Mouse (Mus musculus) C2C12 (cell line): Measurements from ENCODE around the gene Zp1. TPM values are rescaled to one million over a fixed set of nuclear protein-coding genes. Genes with fewer than 3 reads are reported as not detected.

Experiments
- H3K27me3 ChIP-seq: one replicate; pipeline ENCODE4 v1.6.1; 2011; ENCODE audit not compliant: control insufficient read depth, insufficient read depth, insufficient read length
- H3K36me3 ChIP-seq: one replicate; pipeline ENCODE4 v1.6.1; 2011; ENCODE audit not compliant: control insufficient read depth, insufficient read depth
- H3K4me3 ChIP-seq: one replicate; pipeline ENCODE4 v1.5.1; 2011; ENCODE audit warnings: mild to moderate bottlenecking, control low read depth; ENCODE audit not compliant: poor library complexity, insufficient read depth, severe bottlenecking
- H3K79me2 ChIP-seq: one replicate; pipeline ENCODE4 v1.6.1; 2011; ENCODE audit not compliant: control insufficient read depth, insufficient read depth
- H3K79me3 ChIP-seq: one replicate; pipeline ENCODE4 v1.6.1; 2011; ENCODE audit warnings: low read depth, control low read depth
- H3ac ChIP-seq: one replicate; pipeline ENCODE3; 2011; ENCODE audit warnings: low read depth; ENCODE audit not compliant: control insufficient read depth, insufficient read length
- CEBPB ChIP-seq: IDR thresholded peaks from one replicate; pipeline ENCODE4 v1.6.1; 2011; ENCODE audit warnings: low read depth, mild to moderate bottlenecking, control low read depth, moderate library complexity
- CTCF ChIP-seq: IDR thresholded peaks from one replicate; pipeline ENCODE4 v1.5.1; 2011; ENCODE audit not compliant: control insufficient read depth, insufficient read depth, insufficient read length
- FOSL1 ChIP-seq: IDR thresholded peaks from one replicate; pipeline ENCODE4 v1.8.0; 2011; ENCODE audit warnings: mild to moderate bottlenecking, low read length; ENCODE audit not compliant: poor library complexity, insufficient read depth, severe bottlenecking
- MAX ChIP-seq: IDR thresholded peaks from one replicate; pipeline ENCODE4 v1.6.1; 2011; ENCODE audit warnings: mild to moderate bottlenecking, control low read depth
- MYOD1 ChIP-seq: IDR thresholded peaks from one replicate; pipeline ENCODE4 v1.6.1; 2011; ENCODE audit warnings: low read depth; ENCODE audit not compliant: control insufficient read depth, insufficient read length
- MYOG ChIP-seq: IDR thresholded peaks from one replicate; pipeline ENCODE4 v1.6.1; 2011; ENCODE audit not compliant: control insufficient read depth, insufficient read length; ENCODE audit errors: extremely low read depth
- USF1 ChIP-seq: IDR thresholded peaks from one replicate; pipeline ENCODE4 v1.6.1; 2011; ENCODE audit warnings: low read depth, mild to moderate bottlenecking, control low read depth, moderate library complexity
- polyA plus RNA-seq: library from polyadenylated mRNA; unstranded; fragments of >200 nt; fragmentation: generic; extraction: Trizol; gene quantifications from one replicate; pipeline ENCODE4 v1.2.1, GENCODE M21; 2012; ENCODE audit warnings: missing spikeins

Zp1 gene
- polyA plus RNA-seq, 1 experiment: not detected

- H3K4me3 ChIP-seq: peak overlapping the region; percentile 72
- peaks cover 62% of the 10 kb centered on the region for H3K79me2 ChIP-seq
- H3ac ChIP-seq: no peak overlapping the region
- peaks cover 52% of the 10 kb centered on the region for H3K79me3 ChIP-seq
- H3K36me3 ChIP-seq: peaks cover 19% of the 10 kb centered on the region
- no peaks in the 10 kb centered on the region for H3K27me3 ChIP-seq
- TF ChIP-seq CEBPB (no peak), MYOD1 (no peak), MYOG (no peak), CTCF (peak; percentile 51), FOSL1 (no peak)
These were observed 40.1 kb downstream of the Zp1 start for GRCm38 (mm10) chr19:10880085-10880974.

- no peak for TF ChIP-seq CEBPB
- TF ChIP-seq MAX: no peak
- no peak for TF ChIP-seq USF1
- TF ChIP-seq MYOG: no peak
- no peak overlapping the region for H3ac ChIP-seq
- no peak overlapping the region for H3K4me3 ChIP-seq
- peaks cover 35% of the 10 kb centered on the region for H3K36me3 ChIP-seq
- peaks cover 56% of the 10 kb centered on the region for H3K79me3 ChIP-seq
- no peaks in the 10 kb centered on the region for H3K27me3 ChIP-seq
- H3K79me2 ChIP-seq: peaks cover 68% of the 10 kb centered on the region
These were observed 42.1 kb downstream of the Zp1 start for GRCm38 (mm10) chr19:10878201-10878837.

GRCm38 (mm10) chr19:10871328-10871961, 49.0 kb downstream of the Zp1 start:
- Histone ChIP-seq H3K4me3 (no peak overlapping the region), H3ac (no peak overlapping the region), H3K27me3 (no peaks in the 10 kb centered on the region), H3K79me3 (peaks cover 34% of the 10 kb centered on the region), H3K36me3 (peaks cover 53% of the 10 kb centered on the region), H3K79me2 (peaks cover 49% of the 10 kb centered on the region)
- TF ChIP-seq MYOD1 (no peak), CEBPB (no peak)

- Histone ChIP-seq H3K79me2 (peaks cover 43% of the 10 kb centered on the region), H3K79me3 (peaks cover 29% of the 10 kb centered on the region), H3ac (peak overlapping the region; percentile 19), H3K36me3 (peaks cover 60% of the 10 kb centered on the region), H3K27me3 (no peaks in the 10 kb centered on the region), H3K4me3 (no peak overlapping the region)
- TF ChIP-seq MYOG (no peak), USF1 (no peak), MYOD1 (no peak), MAX (no peak), FOSL1 (no peak), CTCF (no peak), CEBPB (no peak)
These were observed 49.8 kb downstream of the Zp1 start for GRCm38 (mm10) chr19:10870676-10871075.

GRCm38 (mm10) chr19:10869886-10870527, 50.4 kb downstream of the Zp1 start, which contains the start of gene Tmem132a:
TSS of gene Tmem132a (minus strand) at chr19:10869940.
- Histone ChIP-seq H3ac (peak within 1 kb of the TSS; percentile 94), H3K27me3 (no peaks in the 10 kb centered on the region), H3K4me3 (peak within 1 kb of the TSS; percentile 80), H3K36me3 (peaks cover 61% of the 10 kb centered on the region), H3K79me2 (peaks cover 36% of the 10 kb centered on the region), H3K79me3 (peaks cover 22% of the 10 kb centered on the region)
- TF ChIP-seq USF1 (no peak), CTCF (no peak), CEBPB (no peak), MYOG (no peak), MAX (no peak), FOSL1 (no peak), MYOD1 (no peak)
